Mouse (Mus musculus): Measurements from ENCODE around the gene Ccser1. TPM values are rescaled to one million over a fixed set of nuclear protein-coding genes. Genes with fewer than 3 reads are reported as not detected.

Gene Ccser1
- polyA plus RNA-seq, 1 experiment from 2014 or later, result 23.5 TPM

GRCm38 (mm10) chr6:61485336-61485735 lies 305.2 kb downstream of the Ccser1 start:
- Histone ChIP-seq H3K9me3 (ENCODE audit: control insufficient read depth, low read length) (no peaks in the 10 kb centered on the region), H3K36me3 (ENCODE audit: control insufficient read depth, insufficient read depth, low read length) (no peaks in the 10 kb centered on the region), H3K27me3 (ENCODE audit: control insufficient read depth, insufficient read depth, low read length) (no peaks in the 10 kb centered on the region), H3K27ac (replicated peaks; ENCODE audit: low read depth, low read length) (no peak overlapping the region), H3K4me3 (replicated peaks; ENCODE audit: low read depth, low read length) (no peak overlapping the region), H3K4me1 (ENCODE audit: control insufficient read depth, insufficient read depth, low read length) (no peaks in the 10 kb centered on the region), H3K9ac (replicated peaks; ENCODE audit: low read length) (no peak overlapping the region), H3K4me2 (ENCODE audit: low read length) (no peak overlapping the region)
- ATAC-seq (ENCODE audit: low FRiP score, low TSS enrichment) (no peak), DNase-seq (no peak)
- 65% methylated on average over 3 of the region's 3 CpGs for WGBS

DNA sequence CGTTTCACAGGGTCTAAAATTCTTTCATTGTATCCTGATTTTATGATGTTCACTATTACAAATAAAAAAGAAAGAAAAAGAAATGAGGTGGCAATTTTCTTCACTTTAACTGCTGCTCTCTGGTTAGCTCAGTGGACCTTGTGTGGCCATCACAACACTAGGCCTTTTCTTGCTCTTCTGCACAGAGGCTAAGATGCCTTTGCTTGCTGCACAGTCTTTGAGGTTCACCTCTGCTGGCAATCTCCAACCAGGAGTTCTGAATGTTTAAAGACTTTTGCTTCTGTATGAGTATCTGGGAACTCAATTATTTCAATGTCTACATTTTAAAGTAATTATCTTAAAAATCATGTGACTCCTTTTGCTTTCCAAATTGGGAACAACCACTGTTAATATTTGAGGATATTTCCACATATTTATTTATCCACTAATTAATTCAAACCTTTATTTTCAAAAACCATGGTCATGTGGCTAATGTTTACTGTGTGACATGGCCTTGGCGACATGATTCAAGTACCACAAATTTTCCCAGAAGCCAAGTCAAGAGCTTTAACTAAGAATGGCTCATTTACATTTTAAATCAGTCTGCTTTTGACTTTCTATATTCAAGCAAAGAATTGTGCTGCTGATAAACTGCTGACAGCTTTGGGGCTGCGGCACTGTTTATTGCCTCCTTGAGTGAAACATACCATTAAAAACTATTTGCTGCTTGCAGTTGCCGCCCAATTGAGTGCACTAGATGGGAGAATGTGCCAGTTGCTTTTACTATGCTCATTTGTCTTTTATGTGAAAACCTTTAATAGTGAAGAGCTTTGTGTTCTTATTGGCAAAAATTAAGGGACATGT lies 312.1 kb downstream of the Ccser1 start:
- H3K9me3 ChIP-seq (ENCODE audit: control insufficient read depth, low read length), result no peaks in the 10 kb centered on the region
- H3K4me3 ChIP-seq (replicated peaks; ENCODE audit: low read depth, low read length), result no peak overlapping the region
- H3K4me1 ChIP-seq (ENCODE audit: control insufficient read depth, insufficient read depth, low read length), result no peaks in the 10 kb centered on the region
- H3K9ac ChIP-seq (replicated peaks; ENCODE audit: low read length), result no peak overlapping the region
- H3K27me3 ChIP-seq (ENCODE audit: control insufficient read depth, insufficient read depth, low read length), result no peaks in the 10 kb centered on the region
- H3K27ac ChIP-seq (replicated peaks; ENCODE audit: low read depth, low read length), result no peak overlapping the region
- 58% methylated on average over 4 of the region's 4 CpGs for WGBS
- no peaks in the 10 kb centered on the region for H3K36me3 ChIP-seq (ENCODE audit: control insufficient read depth, insufficient read depth, low read length)
- ATAC-seq (ENCODE audit: low FRiP score, low TSS enrichment), result no peak
- no peak overlapping the region for H3K4me2 ChIP-seq (ENCODE audit: low read length)
- peak; percentile 30 for DNase-seq

DNA sequence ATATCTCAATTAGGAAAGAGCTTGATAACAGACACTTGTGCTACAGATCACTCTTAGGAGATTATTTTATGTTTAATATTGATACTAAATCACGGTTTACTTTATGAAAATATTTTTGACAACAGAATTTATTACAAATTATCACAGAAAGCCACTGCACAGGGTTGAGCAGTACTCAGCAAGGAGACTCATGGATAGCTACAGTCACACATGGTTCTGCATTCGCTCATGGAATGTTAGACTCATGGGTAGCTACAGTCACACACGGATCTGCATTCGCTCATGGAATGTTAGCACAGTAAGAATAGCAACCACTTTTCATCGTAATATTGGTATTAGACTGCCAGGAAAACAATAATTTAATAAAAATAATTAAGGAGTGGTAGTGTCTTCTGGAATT lies 313.3 kb downstream of the Ccser1 start:
- DNase-seq (no peak), ATAC-seq (ENCODE audit: low FRiP score, low TSS enrichment) (no peak)
- Histone ChIP-seq H3K9me3 (ENCODE audit: control insufficient read depth, low read length) (no peaks in the 10 kb centered on the region), H3K4me3 (replicated peaks; ENCODE audit: low read depth, low read length) (no peak overlapping the region), H3K27ac (replicated peaks; ENCODE audit: low read depth, low read length) (no peak overlapping the region), H3K9ac (replicated peaks; ENCODE audit: low read length) (no peak overlapping the region), H3K36me3 (ENCODE audit: control insufficient read depth, insufficient read depth, low read length) (no peaks in the 10 kb centered on the region), H3K27me3 (ENCODE audit: control insufficient read depth, insufficient read depth, low read length) (no peaks in the 10 kb centered on the region), H3K4me1 (ENCODE audit: control insufficient read depth, insufficient read depth, low read length) (no peaks in the 10 kb centered on the region), H3K4me2 (ENCODE audit: low read length) (no peak overlapping the region)
- 93% methylated on average over 5 of the region's 5 CpGs for WGBS

GRCm38 (mm10) chr6:61515310-61515709 lies 335.2 kb downstream of the Ccser1 start:
- no peaks in the 10 kb centered on the region for H3K9me3 ChIP-seq (ENCODE audit: control insufficient read depth, low read length)
- no peaks in the 10 kb centered on the region for H3K27me3 ChIP-seq (ENCODE audit: control insufficient read depth, insufficient read depth, low read length)
- no peaks in the 10 kb centered on the region for H3K4me1 ChIP-seq (ENCODE audit: control insufficient read depth, insufficient read depth, low read length)
- H3K9ac ChIP-seq (replicated peaks; ENCODE audit: low read length), result no peak overlapping the region
- H3K4me3 ChIP-seq (replicated peaks; ENCODE audit: low read depth, low read length), result no peak overlapping the region
- ATAC-seq (ENCODE audit: low FRiP score, low TSS enrichment) (no peak), DNase-seq (no peak)
- no peak overlapping the region for H3K4me2 ChIP-seq (ENCODE audit: low read length)
- no peaks in the 10 kb centered on the region for H3K36me3 ChIP-seq (ENCODE audit: control insufficient read depth, insufficient read depth, low read length)
- no peak overlapping the region for H3K27ac ChIP-seq (replicated peaks; ENCODE audit: low read depth, low read length)
- WGBS, result 75% methylated on average over 2 of the region's 2 CpGs

GRCm38 (mm10) chr6:61521587-61521986 lies 341.5 kb downstream of the Ccser1 start:
- DNase-seq, result no peak
- Histone ChIP-seq H3K9ac (replicated peaks; ENCODE audit: low read length) (no peak overlapping the region), H3K36me3 (ENCODE audit: control insufficient read depth, insufficient read depth, low read length) (no peaks in the 10 kb centered on the region), H3K27me3 (ENCODE audit: control insufficient read depth, insufficient read depth, low read length) (no peaks in the 10 kb centered on the region), H3K4me3 (replicated peaks; ENCODE audit: low read depth, low read length) (no peak overlapping the region), H3K4me1 (ENCODE audit: control insufficient read depth, insufficient read depth, low read length) (peaks cover 9% of the 10 kb centered on the region; the same call in 1 of the 2 replicates), H3K4me2 (ENCODE audit: low read length) (no peak overlapping the region), H3K9me3 (ENCODE audit: control insufficient read depth, low read length) (no peaks in the 10 kb centered on the region), H3K27ac (replicated peaks; ENCODE audit: low read depth, low read length) (no peak overlapping the region)
- no peak for ATAC-seq (ENCODE audit: low FRiP score, low TSS enrichment)
- 88% methylated on average over 2 of the region's 2 CpGs for WGBS

- Histone ChIP-seq H3K9ac (replicated peaks; ENCODE audit: low read length) (no peak overlapping the region), H3K27me3 (ENCODE audit: control insufficient read depth, insufficient read depth, low read length) (no peaks in the 10 kb centered on the region), H3K4me2 (ENCODE audit: low read length) (no peak overlapping the region), H3K27ac (replicated peaks; ENCODE audit: low read depth, low read length) (no peak overlapping the region), H3K36me3 (ENCODE audit: control insufficient read depth, insufficient read depth, low read length) (no peaks in the 10 kb centered on the region), H3K9me3 (ENCODE audit: control insufficient read depth, low read length) (no peaks in the 10 kb centered on the region), H3K4me3 (replicated peaks; ENCODE audit: low read depth, low read length) (no peak overlapping the region), H3K4me1 (ENCODE audit: control insufficient read depth, insufficient read depth, low read length) (peaks cover 9% of the 10 kb centered on the region; the same call in 1 of the 2 replicates)
- 25% methylated on average over 3 of the region's 3 CpGs for WGBS
- 0 out of 2 replicates have a peak, but pooled peaks have one; percentile 37 for ATAC-seq (ENCODE audit: low FRiP score, low TSS enrichment)
- DNase-seq, result peak; percentile 66
Measured at GRCm38 (mm10) chr6:61522108-61522507, 342.0 kb downstream of the Ccser1 start.

- 60% methylated on average over 14 of the region's 14 CpGs for WGBS
- H3K4me3 ChIP-seq (replicated peaks; ENCODE audit: low read depth, low read length), result no peak overlapping the region
- H3K9me3 ChIP-seq (ENCODE audit: control insufficient read depth, low read length), result no peaks in the 10 kb centered on the region
- no peak for ATAC-seq (ENCODE audit: low FRiP score, low TSS enrichment)
- no peak overlapping the region for H3K27ac ChIP-seq (replicated peaks; ENCODE audit: low read depth, low read length)
- H3K36me3 ChIP-seq (ENCODE audit: control insufficient read depth, insufficient read depth, low read length), result no peaks in the 10 kb centered on the region
- H3K4me2 ChIP-seq (ENCODE audit: low read length), result no peak overlapping the region
- H3K4me1 ChIP-seq (ENCODE audit: control insufficient read depth, insufficient read depth, low read length), result peaks cover 9% of the 10 kb centered on the region; the same call in 1 of the 2 replicates
- DNase-seq, result no peak
- no peak overlapping the region for H3K9ac ChIP-seq (replicated peaks; ENCODE audit: low read length)
- H3K27me3 ChIP-seq (ENCODE audit: control insufficient read depth, insufficient read depth, low read length), result no peaks in the 10 kb centered on the region
Measured at GRCm38 (mm10) chr6:61523748-61524493, 343.8 kb downstream of the Ccser1 start.

- peaks cover 11% of the 10 kb centered on the region for H3K4me1 ChIP-seq (ENCODE audit: control insufficient read depth, insufficient read depth, low read length)
- no peaks in the 10 kb centered on the region for H3K36me3 ChIP-seq (ENCODE audit: control insufficient read depth, insufficient read depth, low read length)
- H3K9me3 ChIP-seq (ENCODE audit: control insufficient read depth, low read length), result no peaks in the 10 kb centered on the region
- H3K27ac ChIP-seq (replicated peaks; ENCODE audit: low read depth, low read length), result no peak overlapping the region
- no peaks in the 10 kb centered on the region for H3K27me3 ChIP-seq (ENCODE audit: control insufficient read depth, insufficient read depth, low read length)
- ATAC-seq (ENCODE audit: low FRiP score, low TSS enrichment) (no peak), DNase-seq (no peak)
- H3K4me3 ChIP-seq (replicated peaks; ENCODE audit: low read depth, low read length), result no peak overlapping the region
- H3K4me2 ChIP-seq (ENCODE audit: low read length), result no peak overlapping the region
- H3K9ac ChIP-seq (replicated peaks; ENCODE audit: low read length), result no peak overlapping the region
Measured at GRCm38 (mm10) chr6:61540732-61541131, 360.6 kb downstream of the Ccser1 start.

All from midbrain, embryonic 14.5 days (tissue).